Mouse (Mus musculus) heart, adult 2 months (tissue): ENCODE measurements at regions not wholly inside any gene's neighbourhood (a gene's known extent, or its start where the extent isn't known, plus 50 kb on each side); places are given as distances from the start of the nearest gene placed in this dataset.

Source experiments
- CTCF ChIP-seq: fragments of 200-600 bp; IDR thresholded peaks from 2 replicates; pipeline ENCODE4 v1.8.1; 2022; ENCODE audit warnings: antibody characterized with exemption, mild to moderate bottlenecking, moderate library complexity
- EP300 ChIP-seq: fragments of 200-500 bp; IDR thresholded peaks from 2 replicates; pipeline ENCODE4 v1.6.1; 2011; ENCODE audit warnings: low read depth, low read length, control low read depth; ENCODE audit not compliant: insufficient read depth

- TF ChIP-seq CTCF (no peak), EP300 (no peak)
These were observed 385.3 kb downstream of the Lpin1 start for GRCm38 (mm10) chr12:16225428-16225827.
